Mouse (Mus musculus) adrenal gland, postnatal 36 days (tissue): ENCODE data around the gene Ppef2. TPM values are rescaled to one million over a fixed set of nuclear protein-coding genes. Genes with fewer than 3 reads are reported as not detected.

Experiments
- DNase-seq, 2 experiments: peaks; one replicate each; pipeline ENCODE4 v3.0.0; 2021; ENCODE audit warnings: mixed read lengths in 1 of 2
- long read RNA-seq, 2 experiments: library from polyadenylated mRNA; stranded (forward); transcript quantifications; one replicate each; pipeline ENCODE4 v2.0.0; 2021; ENCODE audit warnings: borderline sequencing depth in 2 of 2
- total RNA-seq, 2 experiments: library from RNA; stranded (reverse); gene quantifications; 2 replicates each; pipeline ENCODE4 v1.2.3; 2021

Ppef2 gene
- not detected for total RNA-seq
- long read RNA-seq, experiment 1: 0 reads
- long read RNA-seq, experiment 2: 0 reads

DNA sequence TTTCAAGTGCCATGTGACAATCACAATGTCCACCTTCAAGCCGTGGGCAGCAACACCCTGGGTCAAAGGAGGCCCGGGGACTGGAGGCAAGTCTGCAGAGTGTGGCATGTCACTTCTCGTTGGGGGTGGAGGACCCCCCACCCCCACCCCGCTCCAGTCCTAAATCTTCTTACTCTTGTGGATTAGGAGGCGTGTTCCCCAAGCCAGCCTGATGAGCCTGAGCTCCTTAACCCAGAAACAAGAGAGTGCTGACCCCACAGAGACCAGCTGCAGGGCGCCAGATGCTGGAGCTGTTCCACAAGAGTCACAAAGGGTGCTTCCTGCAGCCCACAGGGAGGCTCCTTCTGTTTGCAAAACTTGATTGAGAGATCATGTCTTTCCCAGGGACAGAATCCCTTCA is at the start of gene Ppef2:
Ppef2 (minus strand) TSS at position 61 of the 400 bp plus-strand sequence.
- DNase-seq: no peak

DNA sequence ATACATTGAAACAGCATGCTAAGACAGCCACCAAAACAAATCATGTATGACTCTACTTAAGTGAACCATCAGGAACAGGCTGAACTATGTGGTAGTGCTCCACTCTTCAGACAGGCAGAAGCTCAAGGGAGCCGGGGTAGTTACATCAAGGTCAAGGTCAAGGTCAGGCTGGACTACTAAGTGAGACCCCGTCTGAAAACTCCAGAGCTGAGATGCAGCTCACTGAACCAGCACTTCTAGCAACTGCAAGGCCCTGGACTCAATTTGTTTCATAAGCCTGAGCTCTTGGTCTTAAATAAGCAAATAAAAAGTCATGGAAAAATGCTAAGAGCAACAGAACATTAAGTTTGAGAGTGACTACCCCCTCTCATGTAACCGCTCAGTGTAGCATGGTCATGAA is 48.2 kb upstream of the Ppef2 start:
- DNase-seq: peak in 1 of 2 experiments; percentile 19

DNA sequence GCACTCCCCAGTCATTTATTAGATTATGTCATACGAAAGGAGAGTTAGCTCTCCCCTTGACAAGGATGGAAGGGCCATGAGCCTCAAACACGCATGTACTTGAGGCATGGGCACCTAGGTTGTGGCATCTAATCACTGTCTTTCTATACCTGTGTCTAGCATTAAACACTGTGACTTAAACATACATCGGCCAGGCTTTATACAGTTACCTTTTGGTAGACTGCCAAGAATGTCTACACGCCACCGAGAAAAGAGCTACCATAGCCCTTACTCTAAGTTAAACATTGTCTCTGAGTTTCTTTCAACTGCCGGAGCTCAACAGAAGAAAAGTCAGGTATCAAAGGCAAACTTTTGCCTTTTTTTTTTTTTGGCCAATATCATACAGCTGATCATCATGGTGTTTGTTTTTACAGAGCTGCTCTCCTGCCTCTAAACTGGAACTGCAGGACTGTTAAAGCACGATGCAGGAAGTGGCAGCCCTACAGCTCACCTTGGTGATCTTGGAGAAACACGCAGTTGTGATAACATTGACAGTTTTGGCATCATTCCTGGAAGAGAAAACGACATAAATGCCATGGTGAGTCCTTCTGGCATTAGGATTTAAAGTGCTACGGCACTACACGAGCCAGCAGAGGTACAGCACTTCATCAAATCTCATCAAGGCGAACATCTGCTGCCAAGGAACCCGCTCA is 46.2 kb upstream of the Ppef2 start:
- no peak for DNase-seq

GRCm38 (mm10) chr5:92294525-92294924 is 38.4 kb upstream of the Ppef2 start:
- DNase-seq: peak; percentile 16 to 34

DNA sequence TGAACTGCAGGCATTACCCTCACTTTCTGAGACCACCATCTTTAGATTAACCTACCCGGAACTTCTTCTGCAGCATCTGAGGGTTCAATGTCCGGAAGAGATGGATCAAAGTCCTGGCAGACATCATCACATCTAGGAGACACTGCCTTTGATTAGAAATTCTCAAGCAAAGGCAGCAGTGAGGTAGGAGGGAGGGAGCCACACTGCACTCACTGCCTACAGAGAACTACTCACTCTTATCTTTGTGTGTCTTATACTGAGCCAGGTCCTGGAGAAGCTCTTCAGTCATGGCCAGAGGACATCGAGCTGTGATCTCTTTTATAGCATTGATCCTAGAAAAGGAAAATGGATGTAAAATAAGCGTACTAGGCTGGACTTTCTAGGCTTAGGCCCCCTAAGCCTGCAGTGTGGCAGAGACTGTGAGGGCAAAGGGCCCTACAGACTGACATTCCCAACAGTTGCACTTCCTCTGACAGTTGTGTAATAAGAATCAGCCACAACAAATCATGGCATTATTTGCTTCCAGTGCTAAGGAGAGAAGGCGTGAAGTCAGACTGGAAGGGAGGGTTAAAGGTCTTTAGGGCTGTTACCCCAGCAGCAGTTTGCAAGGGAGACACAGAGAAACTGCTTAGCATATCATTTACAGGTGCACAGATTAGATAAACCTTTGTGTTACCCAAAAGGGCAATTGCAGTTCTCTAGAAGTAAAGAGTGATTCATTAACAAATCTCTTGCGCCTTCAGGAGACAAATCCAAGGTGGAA is 35.8 kb upstream of the Ppef2 start:
- no peak for DNase-seq

DNA sequence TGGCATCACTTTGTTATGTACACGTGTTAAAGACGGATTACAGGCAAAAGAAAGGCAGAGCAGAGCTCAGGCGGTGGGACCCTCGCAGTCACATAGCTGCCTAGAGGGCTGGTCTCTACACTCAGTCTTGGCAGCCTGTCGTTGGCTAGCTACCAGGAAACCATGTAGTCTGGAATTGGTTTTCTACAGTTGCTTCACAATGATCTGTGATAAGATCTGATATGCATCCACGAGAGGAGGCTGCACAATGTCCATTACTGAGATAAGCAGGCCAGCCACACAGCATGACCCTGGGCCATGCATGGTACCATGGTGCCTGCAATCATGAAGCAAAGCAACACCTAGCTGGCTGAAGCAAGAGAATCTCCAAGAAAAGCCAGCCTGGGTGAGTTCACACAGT is 31.8 kb upstream of the Ppef2 start:
- no peak for DNase-seq

DNA sequence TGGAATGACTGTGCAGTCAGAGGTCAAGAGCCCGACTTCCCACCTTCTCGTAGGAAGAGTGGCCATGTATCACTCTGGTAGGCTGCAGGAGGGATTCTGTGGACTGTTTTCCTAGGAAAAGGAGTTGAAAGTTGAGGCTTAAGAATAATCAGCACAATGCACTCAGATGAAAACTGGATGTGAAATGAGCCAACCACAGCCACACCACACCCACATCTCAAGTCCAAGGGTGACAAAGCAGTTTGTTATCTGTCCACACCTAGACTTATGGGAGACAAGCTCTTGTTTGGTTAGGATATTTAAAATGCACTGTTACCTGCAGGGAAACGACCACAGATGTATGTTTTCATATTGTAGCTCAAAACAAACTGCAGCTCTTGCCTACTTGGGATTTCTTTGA is 27.0 kb upstream of the Ppef2 start:
- no peak for DNase-seq

GRCm38 (mm10) chr5:92282571-92282970 is 26.5 kb upstream of the Ppef2 start:
- peak in 1 of 2 experiments; percentile 42 for DNase-seq

- DNase-seq: no peak
Measured at GRCm38 (mm10) chr5:92278942-92279537, 23.0 kb upstream of the Ppef2 start.

DNA sequence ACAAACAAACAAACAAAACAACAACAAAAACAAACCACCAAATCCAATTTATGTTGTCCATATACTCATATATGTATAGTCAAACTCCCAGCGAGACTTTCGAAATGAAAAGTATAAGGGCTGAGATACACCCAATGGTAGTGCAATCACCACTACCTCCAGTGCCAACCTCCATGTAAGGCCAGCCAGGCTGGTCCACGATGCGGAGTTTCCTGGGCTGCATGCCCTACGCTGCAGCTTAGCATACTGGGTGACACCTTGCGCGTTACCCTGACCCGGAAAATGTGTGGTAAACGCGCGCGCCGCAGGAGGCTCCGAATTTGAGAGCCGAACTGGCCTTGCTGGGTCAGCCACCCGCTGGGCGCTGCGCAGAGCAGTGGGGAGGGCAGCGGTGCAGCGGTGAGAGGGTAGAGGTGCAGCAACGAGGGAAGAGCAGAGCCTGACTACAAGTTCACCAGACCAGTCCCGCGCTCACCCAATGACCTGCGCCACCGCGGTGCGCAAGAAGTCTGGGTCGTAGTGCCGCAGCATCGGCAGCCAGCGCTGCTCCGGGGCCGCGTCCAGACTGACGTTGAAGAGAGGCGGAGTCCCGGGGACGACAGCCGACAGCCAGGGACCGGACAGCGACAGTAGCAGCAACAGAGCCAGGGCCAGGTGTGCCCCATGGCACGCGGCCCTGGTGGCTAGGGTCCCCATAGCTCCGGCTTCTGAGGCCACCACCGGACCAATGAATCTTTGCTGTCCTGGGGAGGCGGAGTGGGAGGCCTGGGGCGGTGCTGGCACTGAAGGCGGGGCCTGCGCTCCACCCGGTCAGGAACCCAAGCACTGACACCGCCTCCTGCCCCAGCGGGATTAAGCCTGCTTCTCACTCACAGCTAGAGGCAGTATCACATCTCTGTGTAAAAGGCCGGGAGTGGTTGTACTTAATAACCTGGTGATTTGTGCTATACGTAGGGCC is 21.6 kb upstream of the Ppef2 start, which contains the start of gene Naaa:
Naaa (minus strand) TSS at position 734 of the 958 bp plus-strand sequence.
- DNase-seq: peak; percentile 93

DNA sequence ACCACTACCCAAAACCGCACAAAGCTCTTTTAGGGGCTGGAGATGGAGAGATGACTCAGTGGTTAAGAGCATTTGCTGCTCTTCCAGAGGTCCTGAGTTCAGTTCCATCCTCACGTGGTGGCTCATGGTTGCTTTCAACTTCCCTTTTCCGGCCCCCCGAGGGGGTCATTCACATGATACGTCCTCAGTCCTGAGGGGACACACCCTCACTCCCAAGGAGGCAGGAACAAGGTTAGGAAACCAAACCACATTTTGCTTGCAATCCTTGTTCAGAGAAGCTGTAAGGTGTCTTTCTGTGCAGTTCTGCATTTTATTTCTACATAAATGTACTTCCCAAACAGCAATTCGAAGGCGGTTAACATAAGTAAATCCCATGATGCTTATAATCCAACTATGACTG is 14.4 kb upstream of the Ppef2 start:
- no peak for DNase-seq

DNA sequence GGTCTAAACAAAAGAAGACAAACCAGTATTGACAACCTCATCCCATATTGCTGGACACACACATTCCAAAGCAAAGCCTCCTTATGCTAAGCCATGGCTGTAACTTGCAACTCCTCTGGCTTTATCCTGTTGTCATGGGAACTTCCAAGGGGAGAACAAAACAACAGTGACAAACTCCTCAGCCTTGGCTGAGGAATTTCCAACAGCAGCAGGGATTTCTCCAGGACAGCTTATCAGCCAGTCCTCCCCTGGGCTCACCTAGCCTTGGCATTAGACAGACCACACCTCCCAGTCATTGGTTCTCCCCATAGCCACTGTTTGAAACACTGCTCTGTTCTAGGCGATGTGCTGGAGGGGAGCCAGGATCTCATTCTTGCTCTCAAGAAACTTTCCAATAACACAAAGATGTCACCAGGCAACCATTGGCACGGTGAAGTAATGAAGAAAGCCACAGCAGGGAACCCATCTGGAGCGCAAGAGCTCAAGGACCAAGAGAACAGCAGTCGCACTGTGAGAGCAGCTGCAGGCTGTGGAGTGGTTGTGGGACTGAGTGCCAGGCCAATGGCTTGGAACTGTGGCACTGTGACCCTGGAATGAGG is 7.8 kb upstream of the Ppef2 start:
- DNase-seq: peak; percentile 60 to 70

GRCm38 (mm10) chr5:92262646-92263045 is 6.6 kb upstream of the Ppef2 start:
- no peak for DNase-seq

DNA sequence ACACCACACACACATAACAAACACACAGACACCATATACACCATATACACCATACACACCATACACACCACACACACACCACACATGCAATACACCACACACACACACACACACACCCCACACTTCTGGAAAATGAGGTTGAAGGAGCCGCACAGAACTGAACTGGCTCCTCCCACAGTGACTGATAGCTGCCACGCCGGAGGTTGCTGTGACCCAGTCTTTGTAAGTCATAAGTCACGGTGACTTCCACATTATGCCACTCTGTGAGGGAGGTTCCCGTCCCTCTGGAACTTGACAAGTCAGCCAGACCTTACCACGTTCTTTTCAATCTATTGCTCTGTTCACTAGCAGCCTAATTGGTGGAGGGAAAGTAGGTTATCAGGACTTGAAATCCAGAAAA is 1.6 kb downstream of the Ppef2 start:
- no peak for DNase-seq

- DNase-seq: no peak
Measured at GRCm38 (mm10) chr5:92252797-92253343, 3.2 kb downstream of the Ppef2 start.

DNA sequence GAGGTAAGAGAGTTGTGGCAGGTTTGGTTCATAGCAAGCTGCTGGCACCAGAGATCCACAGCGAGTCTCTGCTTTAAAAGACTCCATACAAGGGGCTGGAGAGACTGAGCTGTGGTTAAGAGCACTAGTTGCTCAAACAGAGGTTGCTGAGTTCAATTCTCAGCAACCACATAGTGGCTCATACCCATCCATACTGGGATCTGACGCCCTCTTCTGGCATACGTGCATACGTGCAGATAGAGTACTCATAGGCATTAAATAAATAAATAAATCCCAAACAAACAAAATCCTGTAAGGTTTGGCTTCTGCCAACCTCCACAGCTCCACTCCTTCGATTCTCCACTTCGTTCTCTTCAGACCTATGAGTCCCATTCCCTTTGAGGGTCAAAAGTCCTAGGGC is 4.0 kb downstream of the Ppef2 start:
- DNase-seq: no peak

GRCm38 (mm10) chr5:92248614-92249013 is 7.5 kb downstream of the Ppef2 start:
- no peak for DNase-seq

DNA sequence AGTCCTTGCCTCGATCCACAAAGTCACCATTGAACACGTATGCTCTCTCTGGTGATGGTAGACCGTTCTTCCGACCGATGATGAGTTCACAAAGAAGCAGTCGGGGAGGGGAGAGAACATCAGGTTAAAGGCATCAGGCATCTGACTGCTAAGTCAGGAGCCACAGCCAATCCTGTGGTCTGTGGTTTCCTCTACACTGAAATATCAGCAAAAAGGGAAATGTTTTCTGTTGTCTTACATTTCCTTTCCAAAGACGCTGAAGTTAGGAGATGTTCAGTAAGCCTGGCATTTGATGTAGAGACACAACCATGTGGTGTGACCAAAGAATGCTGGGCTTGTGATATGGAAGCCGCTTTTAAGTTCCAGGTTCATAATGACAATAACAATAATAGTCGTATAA is 10.6 kb downstream of the Ppef2 start:
- DNase-seq: no peak

GRCm38 (mm10) chr5:92244900-92245299 is 11.2 kb downstream of the Ppef2 start:
- no peak for DNase-seq

DNA sequence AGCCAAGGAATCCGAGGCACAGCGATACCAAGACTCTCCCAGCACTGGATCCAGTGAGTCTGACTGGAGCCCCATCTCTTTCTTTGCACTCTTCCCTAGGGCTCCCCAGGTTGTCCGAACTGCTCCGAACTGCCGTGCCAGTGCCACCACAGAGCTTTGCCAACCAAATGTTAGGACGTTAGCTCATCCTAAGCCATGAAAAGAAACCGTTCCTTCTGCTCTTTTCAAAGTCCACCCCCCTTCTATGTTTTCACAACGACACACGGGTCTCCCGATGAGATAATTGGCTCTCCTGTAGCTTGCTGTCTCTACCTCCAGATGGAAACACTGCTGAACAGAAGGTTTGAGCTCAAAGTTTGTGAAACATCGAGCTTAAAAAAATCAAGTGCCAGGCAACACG is 15.3 kb downstream of the Ppef2 start:
- no peak for DNase-seq
